Mouse (Mus musculus) CH12.LX (cell line): ENCODE results near the gene Bri3bp. TPM values are rescaled to one million over a fixed set of nuclear protein-coding genes. Genes with fewer than 3 reads are reported as not detected.

Experiments
- DNase-seq: peaks from one replicate; pipeline ENCODE4 v3.0.0-alpha.2; 2013; ENCODE audit errors: extremely low read depth
- H3K27ac ChIP-seq: 2 replicates; pipeline ENCODE4 v1.5.1; 2012; ENCODE audit warnings: low read depth, mild to moderate bottlenecking, control low read depth, moderate library complexity; ENCODE audit not compliant: insufficient read depth
- H3K27me3 ChIP-seq: replicated peaks from 2 replicates; pipeline ENCODE3; 2012; ENCODE audit warnings: inconsistent platforms
- H3K36me3 ChIP-seq, 2 experiments: replicated peaks in 1 of 2; 2 replicates each; pipeline versions ENCODE3 to v1.6.1; 2012; ENCODE audit warnings: inconsistent platforms in 1 of 2, low read length in 1 of 2, mild to moderate bottlenecking in 1 of 2, mixed read lengths in 1 of 2, moderate library complexity in 1 of 2; ENCODE audit not compliant: control insufficient read depth in 1 of 2, insufficient read depth in 1 of 2
- H3K4me1 ChIP-seq, 2 experiments: 2 replicates each; pipeline ENCODE4 v1.6.1; 2012; ENCODE audit warnings: inconsistent platforms in 1 of 2, moderate library complexity in 1 of 2; ENCODE audit not compliant: insufficient read depth in 2 of 2, control insufficient read depth in 1 of 2
- H3K4me2 ChIP-seq: 2 replicates; pipeline ENCODE4 v1.6.1; 2012; ENCODE audit warnings: low read depth, mild to moderate bottlenecking, control low read depth; ENCODE audit not compliant: poor library complexity, insufficient read depth, severe bottlenecking
- H3K4me3 ChIP-seq, 3 experiments: fragments of 150-350 bp in 1 of 3; sonication (generic) in 1 of 3; replicated peaks in 1 of 3; 2 replicates each; pipeline versions ENCODE3 to v1.5.1; 2011 to 2012; ENCODE audit warnings: low read depth in 2 of 3, low read length in 2 of 3, mild to moderate bottlenecking in 2 of 3, moderate library complexity in 2 of 3, control low read depth in 1 of 3, improper control_type of control experiment in 1 of 3, inconsistent platforms in 1 of 3, mixed read lengths in 1 of 3; ENCODE audit not compliant: poor library complexity in 1 of 3
- H3K79me2 ChIP-seq: replicated peaks from 2 replicates; pipeline ENCODE4 v1.6.1; 2012; ENCODE audit warnings: mild to moderate bottlenecking, moderate library complexity; ENCODE audit not compliant: control insufficient read depth, poor library complexity, insufficient read depth, severe bottlenecking; ENCODE audit errors: extremely low read depth
- H3K9ac ChIP-seq: 2 replicates; pipeline ENCODE4 v1.6.1; 2012; ENCODE audit warnings: low read depth, mild to moderate bottlenecking, control low read depth, moderate library complexity; ENCODE audit not compliant: insufficient read depth
- H3K9me3 ChIP-seq: replicated peaks from 2 replicates; pipeline ENCODE3; 2012; ENCODE audit warnings: low read length, inconsistent platforms, mixed read lengths
- BHLHE40 ChIP-seq: IDR thresholded peaks from 2 replicates; pipeline ENCODE4 v1.6.1; 2011; ENCODE audit warnings: mild to moderate bottlenecking, low read depth, low read length, improper control_type of control experiment
- CHD1 ChIP-seq: IDR thresholded peaks from 2 replicates; pipeline ENCODE4 v1.6.1; 2012; ENCODE audit warnings: low read depth, low read length, improper control_type of control experiment, inconsistent platforms
- CTCF ChIP-seq, 2 experiments: IDR thresholded peaks in 1 of 2; conservative IDR thresholded peaks in 1 of 2; 2 replicates each; pipeline ENCODE4 v1.5.1; 2011 to 2012; ENCODE audit warnings: low read depth in 2 of 2, low read length in 2 of 2, improper control_type of control experiment in 1 of 2, inconsistent platforms in 1 of 2, mild to moderate bottlenecking in 1 of 2, moderate library complexity in 1 of 2
- E2F4 ChIP-seq: IDR thresholded peaks from 2 replicates; pipeline ENCODE4 v1.6.1; 2011; ENCODE audit warnings: low read depth, low read length, improper control_type of control experiment; ENCODE audit not compliant: insufficient replicate concordance
- ELF1 ChIP-seq: IDR thresholded peaks from 2 replicates; pipeline ENCODE4 v1.6.1; 2014; ENCODE audit warnings: low read depth, mild to moderate bottlenecking, inconsistent platforms, low read length, improper control_type of control experiment
- EP300 ChIP-seq: IDR thresholded peaks from 2 replicates; pipeline ENCODE4 v1.6.1; 2011; ENCODE audit warnings: low read length, improper control_type of control experiment
- ETS1 ChIP-seq: conservative IDR thresholded peaks from 2 replicates; pipeline ENCODE4 v1.6.1; 2012; ENCODE audit warnings: low read depth, mild to moderate bottlenecking, inconsistent platforms, low read length, improper control_type of control experiment, moderate library complexity
- HCFC1 ChIP-seq: IDR thresholded peaks from 2 replicates; pipeline ENCODE4 v1.6.1; 2012; ENCODE audit warnings: low read depth, mild to moderate bottlenecking, inconsistent platforms, low read length, improper control_type of control experiment
- JUND ChIP-seq: conservative IDR thresholded peaks from 2 replicates; pipeline ENCODE4 v1.6.1; 2011; ENCODE audit warnings: low read depth, low read length, improper control_type of control experiment
- KAT2A ChIP-seq: IDR thresholded peaks from 2 replicates; pipeline ENCODE4 v1.6.1; 2012; ENCODE audit warnings: low read length, improper control_type of control experiment, inconsistent platforms; ENCODE audit not compliant: insufficient replicate concordance
- MAZ ChIP-seq: IDR thresholded peaks from 2 replicates; pipeline ENCODE4 v1.6.1; 2012; ENCODE audit warnings: low read depth, mild to moderate bottlenecking, inconsistent platforms, low read length, improper control_type of control experiment, moderate library complexity
- MEF2A ChIP-seq: IDR thresholded peaks from 2 replicates; pipeline ENCODE4 v1.6.1; 2014; ENCODE audit warnings: low read depth, mild to moderate bottlenecking, inconsistent platforms, low read length, improper control_type of control experiment, borderline replicate concordance
- MYC ChIP-seq: IDR thresholded peaks from 2 replicates; pipeline ENCODE4 v1.6.1; 2011; ENCODE audit warnings: low read depth, mild to moderate bottlenecking, improper control_type of control experiment, low read length
- PAX5 ChIP-seq: IDR thresholded peaks from 2 replicates; pipeline ENCODE4 v1.6.1; 2012; ENCODE audit warnings: low read length, inconsistent platforms, mixed read lengths
- POLR2AphosphoS2 ChIP-seq: IDR thresholded peaks from 2 replicates; pipeline ENCODE4 v1.6.1; 2011; ENCODE audit warnings: low read depth, low read length, improper control_type of control experiment
- SIN3A ChIP-seq: IDR thresholded peaks from 2 replicates; pipeline ENCODE4 v1.6.1; 2012; ENCODE audit warnings: low read length, improper control_type of control experiment, inconsistent platforms
- TCF12 ChIP-seq: IDR thresholded peaks from 2 replicates; pipeline ENCODE4 v1.6.1; 2014; ENCODE audit warnings: low read depth, mild to moderate bottlenecking, inconsistent platforms, low read length, improper control_type of control experiment
- UBTF ChIP-seq: IDR thresholded peaks from 2 replicates; pipeline ENCODE4 v1.6.1; 2012; ENCODE audit warnings: low read depth, mild to moderate bottlenecking, inconsistent platforms, low read length, improper control_type of control experiment, moderate library complexity
- USF2 ChIP-seq: conservative IDR thresholded peaks from 2 replicates; pipeline ENCODE4 v1.6.1; 2011; ENCODE audit warnings: low read depth, low read length, improper control_type of control experiment
- ZC3H11A ChIP-seq: IDR thresholded peaks from 2 replicates; pipeline ENCODE4 v1.6.1; 2012; ENCODE audit warnings: low read depth, mild to moderate bottlenecking, inconsistent platforms, low read length, improper control_type of control experiment
- ZKSCAN1 ChIP-seq: IDR thresholded peaks from 2 replicates; pipeline ENCODE4 v1.6.1; 2012; ENCODE audit warnings: low read depth, inconsistent platforms, low read length, improper control_type of control experiment, borderline replicate concordance
- ZNF384 ChIP-seq: IDR thresholded peaks from 2 replicates; pipeline ENCODE4 v1.6.1; 2012; ENCODE audit warnings: low read depth, low read length, improper control_type of control experiment, inconsistent platforms
- dilution Hi-C: fragments of 300-500 bp; cut with MboI; formaldehyde crosslinking; loops from 2 replicates; pipeline ENCODE4 v1.14.3; 2020; ENCODE audit warnings: low sequenced_read_pairs; ENCODE audit not compliant: extremely low pct_unique_long_range_greater_than_20kb, extremely low pct_ligation_motif_present
- in situ Hi-C: fragments of 300-500 bp; cut with MboI; formaldehyde crosslinking; loops from 3 replicates; pipeline ENCODE4 v1.14.3; 2019; ENCODE audit warnings: low sequenced_read_pairs, low pct_ligation_motif_present, low pct_unique_long_range_greater_than_20kb, mixed read lengths
- polyA plus RNA-seq: library from polyadenylated mRNA; unstranded; fragments of >175 nt; gene quantifications from 2 replicates; pipeline ENCODE4 v1.2.1, GENCODE M21; 2012; ENCODE audit warnings: low read depth; ENCODE audit not compliant: insufficient read length
- total RNA-seq, 2 experiments: library from RNA; depleted of rRNA; stranded (reverse); fragments of 300-350 nt in 1 of 2; fragments of >200 nt in 1 of 2; gene quantifications; 2 replicates each; pipeline ENCODE4 v1.2.3; 2012 to 2014

Bri3bp gene
- total and polyA plus RNA-seq, 3 experiments = 37.7 to 147 (median 49.6) TPM

DNA sequence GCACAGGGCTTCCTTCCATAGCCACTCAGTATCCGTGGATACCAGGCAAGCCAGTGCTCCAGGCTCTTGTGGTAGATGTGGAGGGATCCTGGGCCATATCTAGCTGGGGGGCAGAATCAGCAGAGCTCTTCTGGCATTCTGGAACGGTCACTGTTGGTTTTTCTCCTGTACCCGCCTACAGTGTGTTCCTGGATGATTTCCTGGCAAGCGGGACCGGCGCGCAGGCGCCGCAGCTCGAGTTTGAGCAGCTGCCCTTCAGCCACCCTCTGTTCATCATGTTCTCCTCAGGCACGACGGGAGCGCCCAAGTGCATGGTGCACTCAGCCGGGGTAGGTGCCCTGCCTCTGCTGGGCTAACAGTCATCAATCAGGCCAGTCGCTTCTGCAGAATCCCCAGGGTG, 64.6 kb downstream of the Bri3bp start:
- Histone ChIP-seq H3K9me3 (peaks cover 2% of the 10 kb centered on the region), H3K79me2 (no peaks in the 10 kb centered on the region), H3K27me3 (no peaks in the 10 kb centered on the region), H3K4me2 (no peak overlapping the region), H3K27ac (no peak overlapping the region), H3K4me1 (no peaks in the 10 kb centered on the region), H3K4me3 (no peak overlapping the region), H3K9ac (no peak overlapping the region), H3K36me3 (peaks cover 40 to 88% of the 10 kb centered on the region in 2 experiments)
- no peak for DNase-seq
- in situ Hi-C loops = no loop called here
- TF ChIP-seq E2F4 (no peak), MEF2A (no peak), ETS1 (no peak), ELF1 (no peak), MAZ (no peak), JUND (no peak), ZNF384 (no peak), KAT2A (no peak), POLR2AphosphoS2 (no peak), PAX5 (no peak), TCF12 (no peak), ZKSCAN1 (no peak), CHD1 (no peak), UBTF (no peak), EP300 (no peak), HCFC1 (no peak), MYC (no peak), SIN3A (no peak), USF2 (no peak), ZC3H11A (no peak)
- dilution Hi-C loops = no loop called here

GRCm38 (mm10) chr5:125507582-125507981, 66.2 kb downstream of the Bri3bp start:
- Histone ChIP-seq H3K36me3 (peaks cover 50 to 89% of the 10 kb centered on the region in 2 experiments), H3K4me1 (no peaks in the 10 kb centered on the region), H3K4me3 (no peak overlapping the region), H3K79me2 (no peaks in the 10 kb centered on the region), H3K27me3 (no peaks in the 10 kb centered on the region), H3K9me3 (peaks cover 2% of the 10 kb centered on the region), H3K27ac (no peak overlapping the region), H3K9ac (no peak overlapping the region), H3K4me2 (no peak overlapping the region)
- TF ChIP-seq BHLHE40 (no peak), USF2 (no peak), CTCF (conservative IDR thresholded peaks at IDR 0.05 in 1 of 2, IDR thresholded peaks at IDR 0.05 in 1 of 2; ENCODE audit: low read depth in 2 of 2, low read length in 2 of 2) (peak in 1 of 2 experiments; percentile 36; a peak in 1 of 4 replicates)
- dilution Hi-C loops = no loop called here
- no peak for DNase-seq
- in situ Hi-C loops = no loop called here
